Mouse (Mus musculus): ENCODE data around the gene Hecw2.

- TF ChIP-seq CTCF (IDR thresholded peaks at IDR 0.05; ENCODE audit: low read depth) (no peak), EP300 (IDR thresholded peaks at IDR 0.05; ENCODE audit: low read depth) (no peak)
Observed at GRCm38 (mm10) chr1:53839392-53839791, 355.6 kb downstream of the Hecw2 start.

Measured in liver, embryonic 14.5 days (tissue).